Mouse (Mus musculus) MEL (cell line): Measurements from ENCODE around the gene Gsap.

ENCODE experiments used
- CTCF ChIP-seq, 3 experiments: IDR thresholded peaks in 2 of 3; conservative IDR thresholded peaks in 1 of 3; 2 replicates each; pipeline ENCODE4 v1.5.1; 2011 to 2012; ENCODE audit warnings: low read length in 3 of 3, low read depth in 2 of 3, mild to moderate bottlenecking in 2 of 3, improper control_type of control experiment in 1 of 3, inconsistent platforms in 1 of 3, mixed read lengths in 1 of 3, moderate library complexity in 1 of 3; ENCODE audit not compliant: control insufficient read depth in 1 of 3, insufficient read depth in 1 of 3, poor library complexity in 1 of 3, severe bottlenecking in 1 of 3
- E2F4 ChIP-seq: IDR thresholded peaks from 2 replicates; pipeline ENCODE4 v1.6.1; 2011; ENCODE audit warnings: low read depth, low read length, improper control_type of control experiment, borderline replicate concordance
- EP300 ChIP-seq, 2 experiments: IDR thresholded peaks; 2 replicates each; pipeline ENCODE4 v1.6.1; 2011; ENCODE audit warnings: improper control_type of control experiment in 2 of 2, low read length in 2 of 2, low read depth in 1 of 2, mild to moderate bottlenecking in 1 of 2
- HCFC1 ChIP-seq: IDR thresholded peaks from 2 replicates; pipeline ENCODE4 v1.6.1; 2012; ENCODE audit warnings: low read depth, mild to moderate bottlenecking, inconsistent platforms, low read length, improper control_type of control experiment, moderate library complexity
- MAX ChIP-seq: IDR thresholded peaks from 2 replicates; pipeline ENCODE4 v1.6.1; 2011; ENCODE audit warnings: low read length, improper control_type of control experiment
- MXI1 ChIP-seq: IDR thresholded peaks from 2 replicates; pipeline ENCODE4 v1.6.1; 2011; ENCODE audit warnings: mild to moderate bottlenecking, low read depth, low read length, improper control_type of control experiment
- POLR2A ChIP-seq, 2 experiments: IDR thresholded peaks; 2 replicates each; pipeline ENCODE4 v1.6.1; 2011 to 2012; ENCODE audit warnings: low read length in 2 of 2, mild to moderate bottlenecking in 2 of 2, control low read depth in 1 of 2, improper control_type of control experiment in 1 of 2, low read depth in 1 of 2, moderate library complexity in 1 of 2; ENCODE audit not compliant: control insufficient read depth in 1 of 2, insufficient read depth in 1 of 2, poor library complexity in 1 of 2
- TBP ChIP-seq: IDR thresholded peaks from 2 replicates; pipeline ENCODE4 v1.8.0; 2011; ENCODE audit warnings: low read depth, low read length, improper control_type of control experiment
- ZC3H11A ChIP-seq: IDR thresholded peaks from 2 replicates; pipeline ENCODE4 v1.6.1; 2012; ENCODE audit warnings: low read depth, mild to moderate bottlenecking, inconsistent platforms, low read length, improper control_type of control experiment

GRCm38 (mm10) chr5:21148358-21148757 lies 37.7 kb upstream of the Gsap start:
- no peak for TF ChIP-seq EP300 (IDR thresholded peaks at IDR 0.05; ENCODE audit: low read depth in 1 of 2, low read length in 2 of 2)
- TF ChIP-seq HCFC1, result no peak
- no peak for TF ChIP-seq POLR2A (IDR thresholded peaks at IDR 0.05; ENCODE audit: control insufficient read depth in 1 of 2, insufficient read depth in 1 of 2, low read depth in 1 of 2, low read length in 2 of 2, poor library complexity in 1 of 2)
- no peak for TF ChIP-seq CTCF (IDR thresholded peaks at IDR 0.05 in 2 of 3, conservative IDR thresholded peaks at IDR 0.05 in 1 of 3; ENCODE audit: control insufficient read depth in 1 of 3, insufficient read depth in 1 of 3, low read depth in 2 of 3, low read length in 3 of 3, poor library complexity in 1 of 3, severe bottlenecking in 1 of 3)
- no peak for TF ChIP-seq TBP
- TF ChIP-seq E2F4, result no peak
- TF ChIP-seq ZC3H11A, result no peak
- TF ChIP-seq MAX, result no peak
- TF ChIP-seq MXI1, result no peak
